Mouse (Mus musculus) G1E (cell line): Measurements from ENCODE around the gene Hist1h3e.
"Not testable (repeated sequence)": the region's sequence is repeated elsewhere in the genome, so short reads cannot be mapped to it uniquely, and the experiment has no call there.

Source experiments
- CTCF ChIP-seq: IDR thresholded peaks from 2 replicates; pipeline ENCODE4 v1.5.1; 2012; ENCODE audit warnings: low read depth, low read length, inconsistent platforms, mixed read lengths
- TAL1 ChIP-seq: conservative IDR thresholded peaks from 2 replicates; pipeline ENCODE4 v1.6.1; 2012; ENCODE audit warnings: low read depth, low read length, inconsistent platforms, mixed read lengths

GRCm38 (mm10) chr13:23542999-23543607 lies 19.1 kb downstream of the Hist1h3e start, which contains the start of gene Hist1h2bh:
- not testable (repeated sequence) for TF ChIP-seq CTCF, TAL1
